Mouse (Mus musculus) limb, embryonic 11.5 days (tissue): ENCODE results near the gene Cpne5. TPM values are rescaled to one million over a fixed set of nuclear protein-coding genes. Genes with fewer than 3 reads are reported as not detected.

ENCODE experiments used
- ATAC-seq: fragments of 200-750 bp; cut with Nextera tagmentation; 2 replicates; pipeline ENCODE4 v1.8.0; 2017; ENCODE audit warnings: low read depth; ENCODE audit not compliant: insufficient number of reproducible peaks, low FRiP score, low TSS enrichment
- DNase-seq: peaks from one replicate; pipeline ENCODE4 v3.0.0-alpha.2; 2015; ENCODE audit warnings: low spot score
- H3K27ac ChIP-seq: fragments of 300-500 bp; sonication (generic); replicated peaks from 2 replicates; pipeline ENCODE4 v1.5.1; 2014; ENCODE audit warnings: low read depth, mild to moderate bottlenecking, low read length
- H3K27me3 ChIP-seq: fragments of 300-500 bp; sonication (generic); 2 replicates; pipeline ENCODE4 v1.6.1; 2014; ENCODE audit warnings: mild to moderate bottlenecking, low read length, mixed read lengths; ENCODE audit not compliant: control insufficient read depth, insufficient read depth
- H3K36me3 ChIP-seq: fragments of 300-500 bp; sonication (generic); 2 replicates; pipeline ENCODE4 v1.6.1; 2014; ENCODE audit warnings: mild to moderate bottlenecking, low read length, moderate library complexity, mixed read lengths; ENCODE audit not compliant: control insufficient read depth, insufficient read depth
- H3K4me1 ChIP-seq: fragments of 300-500 bp; sonication (generic); 2 replicates; pipeline ENCODE4 v1.6.1; 2014; ENCODE audit warnings: low read length, mixed read lengths; ENCODE audit not compliant: control insufficient read depth, insufficient read depth
- H3K4me2 ChIP-seq: fragments of 300-500 bp; sonication (generic); 2 replicates; pipeline ENCODE4 v1.6.1; 2014; ENCODE audit warnings: low read depth, mild to moderate bottlenecking, moderate library complexity; ENCODE audit not compliant: severe bottlenecking
- H3K4me3 ChIP-seq: fragments of 300-500 bp; sonication (generic); 2 replicates; pipeline ENCODE4 v1.5.1; 2014; ENCODE audit warnings: low read depth, low read length
- H3K9ac ChIP-seq: fragments of 300-500 bp; sonication (generic); 2 replicates; pipeline ENCODE4 v1.6.1; 2014; ENCODE audit warnings: mild to moderate bottlenecking, low read length
- H3K9me3 ChIP-seq: fragments of 300-500 bp; sonication (generic); 2 replicates; pipeline ENCODE4 v1.6.1; 2016; ENCODE audit warnings: low read length; ENCODE audit not compliant: control insufficient read depth
- WGBS: fragments of 180-500 bp; shearing (Covaris S2); extraction: QIAGEN DNeasy Blood & Tissue Kit; methylation state at CpG from one replicate; pipeline ENCODE4 v1.1.7; 2014; 5-methylcytosine and 5-hydroxymethylcytosine counted together
- polyA plus RNA-seq: library from polyadenylated mRNA; unstranded; fragments of >200 nt; fragmentation: Nextera tagmentation; extraction: Ambion mirVana; gene quantifications from 2 replicates; pipeline ENCODE4 v1.2.1, GENCODE M21; 2014

Gene Cpne5
- 3.0 and 4.1 TPM in 2 replicates for polyA plus RNA-seq

GRCm38 (mm10) chr17:29237772-29238420, at the start of gene Cpne5:
TSS of gene Cpne5 (minus strand) at chr17:29238167.
- peaks cover 11% of the 10 kb centered on the region for H3K4me1 ChIP-seq
- no peaks in the 10 kb centered on the region for H3K36me3 ChIP-seq
- H3K4me2 ChIP-seq: peak within 1 kb of the TSS; percentile 100
- DNase-seq (no peak), ATAC-seq (no peak; the same call in 1 of the 2 replicates)
- peaks cover 15% of the 10 kb centered on the region for H3K27me3 ChIP-seq
- H3K9ac ChIP-seq: peak within 1 kb of the TSS; percentile 56
- peak within 1 kb of the TSS; percentile 50 for H3K4me3 ChIP-seq
- H3K27ac ChIP-seq: no peak within 1 kb of the TSS
- WGBS: under 1% methylated on average over 56 of the region's 73 CpGs
- no peaks in the 10 kb centered on the region for H3K9me3 ChIP-seq

- H3K4me2 ChIP-seq: no peak overlapping the region
- ATAC-seq (no peak), DNase-seq (no peak)
- H3K4me1 ChIP-seq: no peaks in the 10 kb centered on the region
- 86% methylated on average over 21 of the region's 21 CpGs for whole genome bisulfite sequencing
- no peaks in the 10 kb centered on the region for H3K9me3 ChIP-seq
- no peak overlapping the region for H3K9ac ChIP-seq
- 0 out of 2 replicates have a peak, but pooled peaks cover 2% of the 10 kb centered on the region for H3K36me3 ChIP-seq
- H3K4me3 ChIP-seq: no peak overlapping the region
- H3K27me3 ChIP-seq: no peaks in the 10 kb centered on the region
- H3K27ac ChIP-seq: no peak overlapping the region
These were observed 44.4 kb upstream of the Cpne5 start for GRCm38 (mm10) chr17:29282216-29282952.

GRCm38 (mm10) chr17:29281541-29281940, 43.6 kb upstream of the Cpne5 start:
- H3K27ac ChIP-seq: no peak overlapping the region
- DNase-seq (no peak), ATAC-seq (no peak)
- H3K4me3 ChIP-seq: no peak overlapping the region
- no peak overlapping the region for H3K9ac ChIP-seq
- 89% methylated on average over 5 of the region's 5 CpGs for WGBS
- no peaks in the 10 kb centered on the region for H3K27me3 ChIP-seq
- 0 out of 2 replicates have a peak, but pooled peaks cover 2% of the 10 kb centered on the region for H3K36me3 ChIP-seq
- H3K4me2 ChIP-seq: no peak overlapping the region
- H3K4me1 ChIP-seq: no peaks in the 10 kb centered on the region
- H3K9me3 ChIP-seq: no peaks in the 10 kb centered on the region

DNA sequence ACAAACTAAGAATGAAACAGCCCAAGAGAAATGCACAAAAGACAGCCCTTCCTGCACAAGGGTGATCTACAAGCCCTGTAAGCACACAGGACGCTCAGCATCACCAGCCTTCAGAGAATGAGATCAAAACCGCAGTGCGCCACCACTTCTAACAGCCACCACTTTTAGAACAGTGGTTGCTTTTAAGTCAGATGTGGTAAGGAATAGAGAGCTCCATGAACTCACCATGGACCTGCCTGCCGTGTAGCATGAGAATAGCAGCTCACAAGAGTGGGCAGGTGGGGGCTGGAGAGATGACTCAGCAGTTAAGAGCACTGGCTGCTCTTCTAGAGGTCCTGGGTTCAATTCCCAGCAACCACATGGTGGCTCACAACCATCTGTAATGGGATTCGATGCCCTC, 42.5 kb upstream of the Cpne5 start:
- Histone ChIP-seq H3K4me1 (no peaks in the 10 kb centered on the region), H3K9ac (no peak overlapping the region), H3K9me3 (no peaks in the 10 kb centered on the region), H3K4me3 (no peak overlapping the region), H3K27ac (no peak overlapping the region), H3K27me3 (no peaks in the 10 kb centered on the region), H3K36me3 (0 out of 2 replicates have a peak, but pooled peaks cover 2% of the 10 kb centered on the region), H3K4me2 (no peak overlapping the region)
- ATAC-seq: no peak
- no peak for DNase-seq
- 94% methylated on average over 5 of the region's 5 CpGs for WGBS

DNA sequence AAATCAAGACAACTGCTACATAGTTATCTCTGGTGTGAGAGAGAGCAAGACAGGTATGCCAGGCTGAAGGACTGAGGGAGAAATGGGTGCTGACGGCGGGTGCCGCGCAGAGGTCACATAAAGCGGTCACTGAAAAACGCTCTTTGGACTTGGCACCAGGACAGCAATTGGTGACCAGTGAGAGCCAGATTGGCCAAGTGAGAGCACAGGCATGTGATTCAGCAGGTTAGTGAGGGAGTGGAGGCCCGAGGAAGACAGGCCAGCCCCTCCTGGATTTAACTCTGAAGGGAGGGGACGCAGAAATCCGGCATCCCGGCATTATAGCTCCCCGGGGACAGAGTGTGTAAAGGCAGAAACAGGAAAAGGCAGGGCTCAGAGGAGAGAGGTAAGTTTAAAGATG, 35.9 kb upstream of the Cpne5 start:
- no peaks in the 10 kb centered on the region for H3K27me3 ChIP-seq

DNA sequence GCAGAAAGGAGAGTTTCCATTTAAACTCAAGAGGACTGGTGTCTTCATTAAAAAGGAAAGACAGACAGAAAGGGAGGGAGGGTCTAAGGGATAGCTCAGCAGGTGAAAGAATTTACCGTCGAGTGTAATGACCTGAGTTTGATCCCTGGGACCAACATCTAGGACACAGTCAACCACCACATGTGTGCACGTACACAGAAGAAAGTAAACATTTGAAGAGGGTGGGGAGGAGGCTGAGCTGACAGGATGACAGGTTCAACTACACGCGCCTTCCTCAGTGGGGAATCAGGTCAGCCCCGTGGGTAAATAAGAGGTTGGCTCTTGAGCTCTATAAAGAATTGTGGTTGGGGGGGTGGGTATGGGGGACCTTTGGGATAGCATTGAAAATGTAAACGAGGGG, 35.2 kb upstream of the Cpne5 start:
- Histone ChIP-seq H3K4me2 (no peak overlapping the region), H3K27me3 (no peaks in the 10 kb centered on the region), H3K4me1 (peaks cover 4% of the 10 kb centered on the region; the same call in 1 of the 2 replicates), H3K36me3 (no peaks in the 10 kb centered on the region), H3K9ac (no peak overlapping the region), H3K27ac (no peak overlapping the region), H3K4me3 (no peak overlapping the region), H3K9me3 (no peaks in the 10 kb centered on the region)
- no peak for DNase-seq
- no peak for ATAC-seq
- WGBS: 90% methylated on average over 7 of the region's 7 CpGs

More for the DNA sequence above, 35.9 kb upstream of the Cpne5 start:
- Histone ChIP-seq H3K9ac (no peak overlapping the region), H3K36me3 (no peaks in the 10 kb centered on the region), H3K4me2 (no peak overlapping the region), H3K27ac (no peak overlapping the region), H3K9me3 (no peaks in the 10 kb centered on the region), H3K4me1 (peaks cover 4% of the 10 kb centered on the region; the same call in 1 of the 2 replicates), H3K4me3 (no peak overlapping the region)
- DNase-seq (no peak), ATAC-seq (no peak)
- WGBS: 80% methylated on average over 11 of the region's 11 CpGs

DNA sequence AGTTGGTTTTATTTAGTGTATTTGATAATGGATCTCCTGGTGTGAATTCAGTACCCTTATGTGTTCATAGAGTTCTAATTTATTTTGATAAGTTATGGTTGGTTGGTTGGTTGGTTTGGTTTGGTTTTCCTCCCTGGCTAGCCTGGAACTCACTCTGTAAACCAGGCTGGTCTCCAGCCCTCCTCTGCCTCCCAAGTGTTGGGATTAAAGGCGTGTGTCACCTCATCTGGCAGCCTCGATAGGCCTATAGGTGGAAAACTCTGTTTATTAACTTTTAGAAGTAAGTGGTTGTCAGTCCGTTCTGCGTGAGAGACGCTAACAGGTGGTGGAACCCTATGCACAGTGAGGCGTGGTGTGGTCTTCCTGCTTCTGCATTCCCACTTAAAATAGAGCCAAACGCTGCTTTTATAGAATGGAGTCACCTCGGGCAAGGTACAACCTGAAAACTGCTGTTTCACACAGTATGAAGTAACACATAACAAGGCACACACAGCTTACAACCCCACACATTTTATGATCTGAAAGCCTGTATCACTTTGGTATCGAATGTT, 32.3 kb upstream of the Cpne5 start:
- Histone ChIP-seq H3K27me3 (no peaks in the 10 kb centered on the region), H3K36me3 (no peaks in the 10 kb centered on the region)

DNA sequence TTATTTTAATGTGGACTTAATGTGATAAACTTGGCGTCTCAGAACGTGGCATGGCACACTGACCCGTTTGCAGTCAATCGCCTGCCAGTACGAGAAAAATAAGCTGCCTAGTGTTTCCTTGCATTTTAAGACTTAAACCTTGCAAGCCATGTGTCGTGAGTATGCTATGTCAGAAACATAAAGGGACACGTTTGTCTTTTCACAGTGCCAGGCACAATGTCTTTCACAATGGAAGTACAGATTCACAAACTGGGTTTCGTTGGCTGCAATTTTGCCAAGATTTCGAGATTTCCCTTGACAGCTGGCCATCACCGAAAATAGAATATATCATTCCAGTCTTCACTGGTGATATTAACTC, 31.4 kb upstream of the Cpne5 start:
- DNase-seq (no peak), ATAC-seq (no peak)
- H3K27me3 ChIP-seq: no peaks in the 10 kb centered on the region
- no peaks in the 10 kb centered on the region for H3K9me3 ChIP-seq
- WGBS: 26% methylated on average over 10 of the region's 10 CpGs
- peak overlapping the region; percentile 71 for H3K27ac ChIP-seq
- H3K36me3 ChIP-seq: no peaks in the 10 kb centered on the region
- peak overlapping the region; percentile 74 for H3K4me2 ChIP-seq
- peak overlapping the region; percentile 92 for H3K9ac ChIP-seq
- peaks cover 7% of the 10 kb centered on the region for H3K4me1 ChIP-seq
- H3K4me3 ChIP-seq: peak overlapping the region; percentile 87

More for the DNA sequence above, 32.3 kb upstream of the Cpne5 start:
- no peak for ATAC-seq
- Histone ChIP-seq H3K4me3 (no peak overlapping the region; the same call in 1 of the 2 replicates), H3K27ac (no peak overlapping the region), H3K9ac (no peak overlapping the region), H3K4me2 (no peak overlapping the region; the same call in 1 of the 2 replicates), H3K4me1 (peaks cover 4% of the 10 kb centered on the region; the same call in 1 of the 2 replicates), H3K9me3 (no peaks in the 10 kb centered on the region)
- no peak for DNase-seq
- 92% methylated on average over 9 of the region's 9 CpGs for WGBS
